Mouse (Mus musculus) kidney, adult 9 months (tissue): ENCODE data around the gene Adam6a.
"Not testable (repeated sequence)": the region's sequence is repeated elsewhere in the genome, so short reads cannot be mapped to it uniquely, and the experiment has no call there.

Experiments
- DNase-seq: peaks from one replicate; pipeline ENCODE4 v3.0.0; 2022

Adam6a gene

DNA sequence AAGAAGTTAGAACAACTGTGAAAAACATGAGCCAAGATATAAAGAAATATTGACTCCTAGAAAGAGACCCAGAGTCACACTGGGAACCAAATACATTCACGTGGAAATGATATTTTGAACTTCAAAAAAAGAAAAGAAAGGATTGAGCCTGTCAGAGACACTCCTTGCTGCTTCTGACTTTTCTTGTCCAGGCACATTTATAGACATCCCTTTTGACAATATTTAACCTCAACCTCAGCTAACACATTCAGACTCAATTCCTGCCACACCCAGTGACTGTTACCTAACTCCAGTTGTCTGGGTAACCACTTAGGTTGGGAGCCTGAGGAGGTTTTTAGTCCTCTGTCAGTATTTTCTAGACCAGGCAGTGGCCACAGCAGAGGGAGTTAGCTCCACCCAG lies at the start of gene Adam6a:
TSS of gene Adam6a (plus strand) at position 301 of the 400 bp plus-strand sequence.
- DNase-seq, result not testable (repeated sequence)

DNA sequence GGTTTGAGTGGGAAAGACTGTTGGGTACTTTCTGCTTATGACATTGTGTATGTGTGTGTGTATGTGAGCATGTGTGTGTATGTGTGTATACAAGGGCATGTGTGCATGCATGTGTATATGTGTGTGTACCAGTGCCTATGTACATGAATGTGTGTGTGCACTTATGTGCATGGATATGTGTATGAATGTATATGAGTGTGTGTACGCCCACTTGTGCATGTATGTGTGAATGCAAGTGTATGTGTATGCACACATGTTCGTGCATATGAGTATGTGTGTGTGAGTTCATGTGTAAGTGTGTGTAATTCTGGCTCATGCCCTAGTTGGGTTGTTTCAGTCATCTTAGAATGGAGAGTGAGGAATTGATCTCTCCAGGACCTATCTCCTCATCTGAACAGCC lies 17.8 kb upstream of the Adam6a start:
- no peak for DNase-seq

DNA sequence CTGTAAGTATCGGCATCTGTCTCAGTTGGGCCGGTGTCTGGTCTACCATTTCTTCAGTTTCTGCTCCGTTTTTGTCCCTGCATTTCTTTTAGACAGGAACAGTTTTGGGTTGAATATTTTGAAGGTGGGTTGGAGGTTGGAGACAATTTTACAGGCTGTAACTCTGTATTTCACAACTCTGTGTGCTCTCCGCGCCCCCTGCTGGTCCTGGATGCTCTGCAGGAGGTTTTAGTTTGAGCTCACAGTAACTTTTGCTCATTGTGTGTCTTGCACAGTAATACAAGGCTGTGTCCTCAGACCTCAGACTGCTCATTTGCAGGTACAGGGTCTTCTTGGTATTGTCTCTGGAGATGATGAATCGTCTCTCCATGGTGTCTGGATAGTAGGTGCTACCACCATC lies 34.5 kb downstream of the Adam6a start:
- DNase-seq, result peak; percentile 7

DNA sequence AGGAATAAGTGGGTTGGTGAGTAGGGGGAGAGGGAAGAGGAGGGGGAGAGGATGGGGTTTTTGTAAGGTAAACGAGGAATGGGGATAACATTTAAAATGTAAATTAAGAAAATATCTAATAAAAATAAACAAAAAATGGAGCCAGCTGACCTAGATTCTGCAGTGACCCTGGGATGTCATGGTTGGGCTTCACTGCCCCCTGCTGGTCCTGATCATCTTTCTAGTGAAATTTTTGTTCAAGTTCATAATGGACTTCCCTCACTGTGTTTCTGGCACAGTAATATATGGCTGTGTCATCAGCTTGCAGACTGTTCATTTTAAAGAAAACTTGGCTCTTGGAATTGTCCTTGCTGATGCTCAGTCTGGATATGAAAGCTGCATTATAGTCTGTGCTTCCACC lies 44.3 kb downstream of the Adam6a start:
- peak; percentile 2 for DNase-seq
